Mouse (Mus musculus) heart, adult 2 months (tissue): Measurements from ENCODE around the gene Stox2.

Source experiments
- CTCF ChIP-seq: fragments of 200-600 bp; IDR thresholded peaks from 2 replicates; pipeline ENCODE4 v1.8.1; 2022; ENCODE audit warnings: antibody characterized with exemption, mild to moderate bottlenecking, moderate library complexity
- POLR2A ChIP-seq: fragments of 200-500 bp; IDR thresholded peaks from 2 replicates; pipeline ENCODE4 v1.6.1; 2011; ENCODE audit warnings: mild to moderate bottlenecking, low read depth, low read length, control low read depth; ENCODE audit not compliant: insufficient read depth

DNA sequence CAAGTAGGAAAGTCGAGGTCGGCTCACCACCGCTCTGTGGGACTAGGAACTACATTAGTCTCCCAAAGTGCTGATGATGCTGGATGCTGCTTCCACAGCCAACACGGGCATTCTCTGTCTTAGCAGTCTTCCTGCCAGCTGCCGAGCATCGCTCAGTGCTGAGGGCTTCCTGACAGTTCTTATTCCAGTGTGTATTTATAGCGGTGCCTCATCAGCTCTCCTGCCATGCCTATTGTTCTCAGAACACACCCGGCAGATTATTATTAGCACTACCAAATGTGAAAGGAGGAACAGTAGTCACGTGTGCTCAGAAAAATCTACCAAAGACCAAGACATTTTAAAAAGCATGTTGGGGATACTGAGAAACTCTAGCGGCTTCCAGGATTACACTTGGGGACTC is 15.5 kb upstream of the Stox2 start:
- peak; percentile 51; the same call in 1 of the 2 replicates for TF ChIP-seq POLR2A
- no peak for TF ChIP-seq CTCF
